Mouse (Mus musculus) layer of hippocampus, adult 2 months (tissue): ENCODE results near the gene Krcc1. TPM values are rescaled to one million over a fixed set of nuclear protein-coding genes. Genes with fewer than 3 reads are reported as not detected.

Experiments
- DNase-seq, 2 experiments: peaks; one replicate each; pipeline ENCODE4 v3.0.0; 2022; ENCODE audit warnings: low spot score in 2 of 2
- H3K27ac ChIP-seq: fragments of 200-600 bp; 2 replicates; pipeline ENCODE4 v1.8.1; 2022
- H3K4me3 ChIP-seq: fragments of 200-600 bp; 2 replicates; pipeline ENCODE4 v1.8.1; 2022; ENCODE audit warnings: mild to moderate bottlenecking
- CTCF ChIP-seq: fragments of 200-600 bp; conservative IDR thresholded peaks from 2 replicates; pipeline ENCODE4 v1.8.1; 2022; ENCODE audit warnings: antibody characterized with exemption, mild to moderate bottlenecking, moderate library complexity
- total RNA-seq, 2 experiments: library from RNA; stranded (reverse); gene quantifications; 2 replicates each; pipeline ENCODE4 v1.2.3; 2021

Krcc1 gene
- total RNA-seq, 2 experiments from 2014 or later = 15.6 to 17.4 TPM

- DNase-seq = no peak
- H3K4me3 ChIP-seq = peak overlapping the region; percentile 98
- H3K27ac ChIP-seq = peak overlapping the region; percentile 96
- TF ChIP-seq CTCF = no peak
Observed at GRCm38 (mm10) chr6:71270301-71271056, 998 bp upstream of the Krcc1 start.

DNA sequence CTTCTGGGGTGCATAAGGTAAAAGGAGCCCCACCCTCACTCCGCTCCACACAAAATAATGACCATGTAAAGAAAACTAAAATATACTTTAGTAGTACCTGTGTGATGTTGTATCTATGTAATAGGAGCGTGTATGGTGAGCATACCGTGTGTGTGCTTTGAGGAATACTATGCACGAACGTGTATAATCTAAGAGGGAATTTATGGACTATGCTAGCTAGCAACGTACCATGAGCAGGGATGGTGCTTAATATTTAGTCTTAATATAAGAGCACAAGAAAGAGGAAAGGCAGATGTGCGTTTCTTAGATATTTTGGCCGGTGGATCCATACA lies 454 bp upstream of the Krcc1 start:
- DNase-seq = no peak
- no peak for TF ChIP-seq CTCF
- Histone ChIP-seq H3K4me3 (peak overlapping the region; percentile 98), H3K27ac (peak overlapping the region; percentile 96)

- no peak for DNase-seq
- no peak for TF ChIP-seq CTCF
- Histone ChIP-seq H3K27ac (peak overlapping the region; percentile 96), H3K4me3 (peak overlapping the region; percentile 98)
Observed at GRCm38 (mm10) chr6:71272316-71272741, 852 bp downstream of the Krcc1 start.

GRCm38 (mm10) chr6:71273715-71274114 lies 2.2 kb downstream of the Krcc1 start:
- no peak for DNase-seq
- no peak overlapping the region for H3K4me3 ChIP-seq
- H3K27ac ChIP-seq = no peak overlapping the region
- TF ChIP-seq CTCF = no peak

DNA sequence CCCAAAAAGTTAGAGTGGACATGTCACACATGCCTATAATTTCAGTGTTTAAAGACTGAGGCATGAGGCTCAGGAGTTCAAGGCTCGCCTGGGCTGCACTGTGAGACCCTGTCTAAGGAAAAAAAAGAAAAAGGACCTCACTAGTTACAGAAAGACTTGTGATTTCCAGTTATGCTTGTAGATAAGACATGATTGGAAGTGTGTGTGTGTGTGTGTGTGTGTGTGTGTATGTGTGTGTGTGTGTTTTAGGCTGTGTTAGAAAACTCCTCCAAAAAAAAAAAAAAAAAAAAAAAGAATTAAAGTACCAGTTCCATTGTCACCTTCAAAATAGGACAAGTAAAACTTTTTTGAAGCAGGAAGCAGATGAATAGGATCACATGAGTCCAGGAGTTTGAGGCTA lies 3.1 kb downstream of the Krcc1 start:
- no peak for DNase-seq
- TF ChIP-seq CTCF = no peak
- H3K4me3 ChIP-seq = no peak overlapping the region
- H3K27ac ChIP-seq = no peak overlapping the region

DNA sequence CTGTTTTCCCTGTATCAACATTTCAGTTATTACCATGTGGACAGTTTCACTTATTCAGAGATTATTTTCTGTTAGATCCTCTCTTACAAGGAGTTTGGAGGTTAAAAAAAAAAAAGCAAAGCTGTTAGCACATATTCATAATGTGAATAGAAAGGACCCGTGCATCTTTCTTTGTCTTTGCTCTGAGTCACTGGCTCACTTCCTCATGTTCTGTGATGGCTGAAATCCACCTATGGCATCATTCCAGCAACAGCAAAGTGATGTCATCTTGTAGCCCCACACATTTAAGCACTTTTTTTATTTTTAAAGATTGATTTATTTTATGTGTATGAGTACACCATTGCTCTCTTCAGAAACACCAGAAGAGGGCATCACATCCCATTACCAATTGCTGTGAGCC lies 7.9 kb downstream of the Krcc1 start:
- Histone ChIP-seq H3K4me3 (no peak overlapping the region), H3K27ac (no peak overlapping the region)
- TF ChIP-seq CTCF = 0 out of 2 replicates have a peak, but pooled peaks have one; percentile 29
- DNase-seq = no peak

DNA sequence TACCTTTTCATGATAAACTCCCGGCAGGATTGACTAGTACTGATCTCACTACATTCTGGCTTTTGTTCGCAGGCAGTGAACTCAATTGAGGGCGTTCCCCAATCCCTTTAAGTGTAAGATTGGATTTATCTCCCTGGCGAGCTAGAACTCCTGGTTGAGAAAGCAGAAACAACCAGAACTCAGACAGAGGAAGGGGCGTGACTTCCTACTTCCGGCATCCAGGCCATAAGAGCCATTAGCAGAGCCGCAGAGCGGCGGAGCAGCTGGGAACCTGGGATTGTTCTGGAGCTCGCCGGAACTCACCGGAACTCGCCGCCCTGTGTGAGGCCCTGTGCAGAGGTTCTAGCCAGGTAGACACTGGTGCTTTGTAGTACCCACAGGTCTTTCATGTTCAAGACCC lies 22.0 kb downstream of the Krcc1 start:
- no peak for TF ChIP-seq CTCF
- DNase-seq = no peak
- Histone ChIP-seq H3K4me3 (no peak overlapping the region), H3K27ac (no peak overlapping the region)

DNA sequence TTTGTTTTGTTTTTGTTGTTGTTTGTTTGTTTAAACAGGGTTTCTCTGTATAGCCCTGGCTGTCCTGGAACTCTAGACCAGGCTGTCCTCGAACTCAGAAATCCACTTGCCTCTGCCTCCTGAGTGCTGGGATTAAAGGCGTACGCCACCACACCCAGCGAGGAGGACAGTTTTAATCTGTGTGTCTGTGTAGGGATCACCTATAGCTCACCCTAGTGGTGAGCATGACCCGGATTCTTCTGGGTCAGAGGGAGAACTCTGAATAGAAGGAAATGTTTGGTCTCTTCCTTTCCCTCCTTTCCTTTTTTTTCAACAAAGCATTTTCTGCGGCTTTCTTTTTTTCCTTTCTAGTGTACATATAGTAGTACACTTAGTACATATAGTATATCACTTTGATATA lies 23.8 kb downstream of the Krcc1 start:
- H3K4me3 ChIP-seq = no peak overlapping the region
- 0 out of 2 replicates have a peak, but pooled peaks have one; percentile 6 for TF ChIP-seq CTCF
- DNase-seq = no peak

GRCm38 (mm10) chr6:71298051-71298450 lies 26.6 kb downstream of the Krcc1 start:
- H3K27ac ChIP-seq = no peak overlapping the region
- no peak for DNase-seq
- TF ChIP-seq CTCF = no peak
- H3K4me3 ChIP-seq = no peak overlapping the region

More for the DNA sequence above, 23.8 kb downstream of the Krcc1 start:
- no peak overlapping the region for H3K27ac ChIP-seq

DNA sequence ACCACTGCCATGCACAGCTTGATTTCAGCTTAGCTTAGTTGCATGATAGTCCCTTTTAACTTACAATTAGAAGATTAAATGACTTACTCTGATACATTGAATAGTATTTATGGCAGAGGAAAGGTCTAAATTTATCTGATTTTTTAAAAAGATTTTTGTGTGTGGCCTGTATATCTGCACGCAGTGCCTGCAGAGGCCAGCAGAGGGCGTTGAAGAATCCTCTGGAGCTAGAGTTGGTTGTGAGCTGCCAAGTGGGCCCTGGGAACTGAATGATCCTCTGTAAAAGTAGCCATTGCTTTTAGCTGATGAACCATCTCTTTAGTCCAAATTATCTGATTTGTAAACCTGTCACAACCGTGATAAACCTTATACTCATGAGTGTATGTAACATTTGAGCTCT lies 27.3 kb downstream of the Krcc1 start:
- TF ChIP-seq CTCF = peak; percentile 73
- Histone ChIP-seq H3K27ac (no peak overlapping the region), H3K4me3 (no peak overlapping the region)
- no peak for DNase-seq

DNA sequence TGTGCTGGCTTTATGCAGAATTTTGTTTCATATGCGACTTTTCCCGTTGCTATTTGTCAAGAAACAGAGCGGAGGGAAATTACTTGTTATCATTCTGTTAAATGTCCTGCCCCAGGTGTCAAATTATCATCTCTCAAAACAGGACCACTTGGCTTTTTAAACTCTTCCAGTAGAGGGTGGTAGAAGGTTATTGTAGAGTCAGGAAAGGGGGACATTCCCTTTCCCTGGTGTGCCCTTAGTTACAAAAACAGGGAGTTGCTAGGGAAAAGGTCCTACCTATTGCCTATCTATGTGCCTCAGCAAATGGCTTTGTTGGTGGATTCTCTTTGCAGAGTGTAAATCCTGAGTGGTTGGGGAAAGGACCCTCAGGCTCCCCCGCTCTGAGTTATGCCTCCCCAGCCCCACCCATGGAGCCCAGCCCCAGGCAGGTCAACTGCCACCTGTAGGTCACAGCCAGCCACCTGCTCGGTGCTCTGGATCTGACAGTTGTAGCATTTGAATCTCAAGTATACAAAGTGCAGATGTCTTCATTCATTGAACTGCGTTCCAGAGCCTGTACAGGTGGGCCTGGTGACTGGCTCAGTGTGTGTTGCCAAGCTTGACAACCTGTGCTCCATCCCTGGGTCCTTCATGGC lies 30.7 kb downstream of the Krcc1 start:
- no peak for DNase-seq
- no peak overlapping the region for H3K27ac ChIP-seq
- TF ChIP-seq CTCF = peak; percentile 68
- no peak overlapping the region for H3K4me3 ChIP-seq

GRCm38 (mm10) chr6:71307486-71307885 lies 36.0 kb downstream of the Krcc1 start:
- H3K27ac ChIP-seq = no peak overlapping the region
- TF ChIP-seq CTCF = no peak
- DNase-seq = no peak
- H3K4me3 ChIP-seq = no peak overlapping the region

- no peak for TF ChIP-seq CTCF
- DNase-seq = no peak
- Histone ChIP-seq H3K27ac (no peak within 1 kb of the TSS), H3K4me3 (no peak within 1 kb of the TSS)
Observed at GRCm38 (mm10) chr6:71321826-71322283, 50.4 kb downstream of the Krcc1 start, which contains the start of gene Smyd1. Gene Smyd1, minus strand, starts transcription at chr6:71322233.

DNA sequence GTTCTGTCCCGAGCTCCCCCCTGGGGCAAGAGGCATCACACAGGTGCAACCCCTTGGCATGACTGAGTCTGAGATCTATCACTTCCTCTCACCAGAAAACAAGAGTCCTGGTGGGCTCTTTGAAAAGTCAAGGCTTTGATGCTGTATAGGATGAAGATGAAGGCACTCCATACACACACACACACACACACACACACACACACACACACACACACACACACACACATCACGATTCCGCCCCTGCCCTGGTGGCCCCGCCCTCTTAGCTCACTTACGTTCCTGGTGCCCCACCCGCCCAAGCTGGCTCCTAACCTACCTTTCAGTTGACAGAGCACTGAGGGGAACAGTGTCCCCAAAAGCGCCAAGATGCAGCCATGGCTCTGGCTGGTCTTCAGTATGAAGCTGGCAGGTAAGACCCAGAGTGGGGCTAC lies 51.0 kb downstream of the Krcc1 start, which contains the start of gene Cd8b1:
Cd8b1 (plus strand) TSS at position 298 of the 431 bp plus-strand sequence.
- no peak within 1 kb of the TSS for H3K4me3 ChIP-seq
- DNase-seq = no peak
- no peak for TF ChIP-seq CTCF
- no peak within 1 kb of the TSS for H3K27ac ChIP-seq
